Mouse (Mus musculus): ENCODE measurements around the gene Hacd2.

Hacd2 gene

GRCm38 (mm10) chr16:35022242-35023137, at the start of gene Hacd2:
Gene Hacd2, plus strand, starts transcription at chr16:35022428.
- DNase-seq (ENCODE audit: low spot score), result peak; percentile 96

- no peak for DNase-seq (ENCODE audit: low spot score)
Observed at GRCm38 (mm10) chr16:34972471-34972870, 49.8 kb upstream of the Hacd2 start.

- no peak for DNase-seq (ENCODE audit: low spot score)
Observed at GRCm38 (mm10) chr16:34975544-34975943, 46.7 kb upstream of the Hacd2 start.

GRCm38 (mm10) chr16:34976630-34977029, 45.6 kb upstream of the Hacd2 start:
- no peak for DNase-seq (ENCODE audit: low spot score)

- no peak for DNase-seq (ENCODE audit: low spot score)
Observed at GRCm38 (mm10) chr16:34978018-34978417, 44.2 kb upstream of the Hacd2 start.

GRCm38 (mm10) chr16:34981009-34981408, 41.2 kb upstream of the Hacd2 start:
- DNase-seq (ENCODE audit: low spot score), result no peak

GRCm38 (mm10) chr16:34984203-34985030, 37.8 kb upstream of the Hacd2 start:
- no peak for DNase-seq (ENCODE audit: low spot score)

DNA sequence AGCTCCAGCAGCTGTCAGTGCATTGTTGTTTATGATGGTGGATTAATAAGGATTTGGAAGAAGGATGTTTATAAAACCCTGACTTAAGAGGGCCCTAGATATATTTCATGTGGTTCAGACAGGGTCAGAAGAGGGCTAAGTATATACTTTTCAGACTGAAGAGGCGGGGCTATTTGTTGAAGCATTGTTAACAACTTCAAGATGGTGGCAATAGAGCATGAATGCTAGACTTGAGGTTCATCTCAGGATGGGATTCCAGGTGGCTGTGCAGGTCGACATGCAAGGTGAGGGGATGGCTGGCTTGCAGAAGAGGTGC, 37.2 kb upstream of the Hacd2 start:
- DNase-seq (ENCODE audit: low spot score), result no peak

GRCm38 (mm10) chr16:34986211-34986825, 35.9 kb upstream of the Hacd2 start:
- no peak for DNase-seq (ENCODE audit: low spot score)

- peak; percentile 29 for DNase-seq (ENCODE audit: low spot score)
Observed at GRCm38 (mm10) chr16:34991365-34991764, 30.9 kb upstream of the Hacd2 start.

- DNase-seq (ENCODE audit: low spot score), result no peak
Observed at GRCm38 (mm10) chr16:34992854-34993253, 29.4 kb upstream of the Hacd2 start.

GRCm38 (mm10) chr16:34993694-34994330, 28.4 kb upstream of the Hacd2 start:
- no peak for DNase-seq (ENCODE audit: low spot score)

DNA sequence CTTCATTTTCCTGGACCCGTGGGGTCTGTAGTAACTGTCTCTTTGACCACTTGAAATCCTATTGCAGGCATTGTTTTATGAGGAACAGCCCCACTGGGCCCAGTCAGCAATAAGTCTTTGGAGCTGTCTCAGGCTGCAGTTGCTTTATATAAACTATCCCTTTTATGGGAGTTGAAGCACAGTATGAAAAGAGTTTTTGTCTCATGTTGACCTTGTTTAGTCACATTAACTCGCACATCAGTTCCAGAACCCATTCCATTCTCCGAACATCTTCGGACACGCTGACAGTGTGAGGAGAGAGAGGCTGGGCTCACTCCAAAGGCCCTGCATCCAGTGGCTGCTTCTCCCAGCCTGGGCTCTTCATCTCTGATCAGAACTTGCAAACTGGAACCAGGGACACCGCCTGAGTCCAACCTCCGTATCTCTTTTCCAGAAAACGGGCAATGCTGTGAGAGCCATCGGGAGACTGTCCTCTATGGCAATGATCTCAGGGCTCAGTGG, 27.5 kb upstream of the Hacd2 start:
- peak; percentile 44 for DNase-seq (ENCODE audit: low spot score)

DNA sequence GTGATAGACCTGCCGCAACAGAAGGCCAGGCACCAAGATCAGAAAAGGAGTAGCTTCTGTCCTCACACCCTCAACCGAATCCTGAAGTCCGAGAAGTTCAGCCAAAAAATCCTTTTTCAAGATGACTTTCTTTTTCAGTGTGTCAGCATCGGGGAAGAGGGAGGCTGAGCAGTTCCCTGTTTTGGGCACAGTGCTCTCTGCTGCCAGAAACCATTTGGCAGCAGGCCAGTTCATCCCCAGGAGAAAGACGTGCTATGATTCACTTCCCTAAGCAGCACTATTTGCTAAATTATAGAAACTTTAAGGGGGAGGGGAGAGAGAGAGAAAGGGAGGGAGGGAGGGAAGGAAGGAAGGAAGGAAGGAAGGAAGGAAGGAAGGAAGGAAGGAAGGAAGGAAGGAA, 26.1 kb upstream of the Hacd2 start:
- peak; percentile 82 for DNase-seq (ENCODE audit: low spot score)

DNA sequence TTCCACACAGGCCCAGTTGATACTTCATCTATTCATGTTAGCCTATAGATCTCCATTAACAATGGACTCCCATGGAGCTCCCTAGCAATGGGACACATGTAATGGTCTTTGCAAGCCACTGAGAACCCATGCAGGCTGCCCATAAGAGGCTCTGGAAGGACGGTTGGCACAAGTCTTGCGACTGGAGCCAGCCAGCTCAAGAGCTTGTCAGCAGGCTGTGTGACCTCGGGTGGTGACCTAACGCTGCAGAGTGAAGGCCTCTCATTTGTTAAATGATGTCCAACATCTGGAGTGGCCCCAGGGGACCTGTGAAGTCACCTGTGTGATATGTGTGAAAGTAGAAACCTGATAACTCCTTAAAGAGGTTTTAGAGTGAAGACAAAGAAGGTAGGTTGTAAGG, 25.2 kb upstream of the Hacd2 start:
- DNase-seq (ENCODE audit: low spot score), result no peak

DNA sequence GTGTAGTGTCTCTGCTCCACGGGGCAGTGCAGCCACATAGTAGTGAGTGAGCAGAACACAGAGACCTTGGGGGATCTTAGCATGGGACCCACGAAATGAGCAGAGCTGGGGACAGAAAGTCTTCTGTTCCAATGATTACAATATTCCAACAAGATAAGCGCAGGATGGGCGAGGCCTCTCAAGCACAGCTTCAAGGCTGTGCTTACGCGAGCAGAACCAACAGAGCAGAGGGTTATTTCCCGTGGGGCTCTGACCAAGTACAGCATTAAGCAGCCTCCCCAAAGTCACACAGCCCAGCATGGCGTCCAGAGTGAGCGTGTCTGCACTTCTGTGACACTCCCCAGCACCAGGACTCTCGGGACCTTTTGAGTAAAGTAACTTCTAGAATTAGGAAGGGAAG, 24.7 kb upstream of the Hacd2 start:
- no peak for DNase-seq (ENCODE audit: low spot score)

GRCm38 (mm10) chr16:34999016-34999415, 23.2 kb upstream of the Hacd2 start:
- no peak for DNase-seq (ENCODE audit: low spot score)

DNA sequence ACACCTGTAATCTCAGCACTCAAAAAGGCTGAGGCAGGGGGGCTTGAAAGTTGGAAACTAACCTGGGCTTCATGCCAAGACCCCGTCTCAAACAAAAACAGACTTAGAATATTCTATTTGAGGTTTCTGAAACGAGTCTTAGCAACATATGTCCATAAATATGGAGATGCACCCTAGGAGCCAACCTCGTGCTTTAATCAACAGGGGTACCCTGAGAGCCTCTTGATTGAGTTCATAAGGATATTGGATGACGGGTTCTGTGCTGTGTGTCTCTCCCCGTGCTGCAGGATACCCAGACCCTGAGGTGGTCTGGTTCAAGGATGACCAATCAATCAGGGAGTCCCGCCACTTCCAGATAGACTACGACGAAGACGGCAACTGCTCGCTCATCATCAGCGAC, 22.2 kb upstream of the Hacd2 start:
- DNase-seq (ENCODE audit: low spot score), result no peak

GRCm38 (mm10) chr16:35000923-35001560, 21.2 kb upstream of the Hacd2 start:
- DNase-seq (ENCODE audit: low spot score), result peak; percentile 41

- DNase-seq (ENCODE audit: low spot score), result no peak
Observed at GRCm38 (mm10) chr16:35004356-35004755, 17.9 kb upstream of the Hacd2 start.

GRCm38 (mm10) chr16:35004756-35005155, 17.5 kb upstream of the Hacd2 start:
- DNase-seq (ENCODE audit: low spot score), result no peak

- DNase-seq (ENCODE audit: low spot score), result no peak
Observed at GRCm38 (mm10) chr16:35006251-35006650, 16.0 kb upstream of the Hacd2 start.

All from urinary bladder, postnatal 14 days (tissue).